Mouse (Mus musculus): ENCODE measurements around the gene Olfr1412. TPM values are rescaled to one million over a fixed set of nuclear protein-coding genes. Genes with fewer than 3 reads are reported as not detected.

The Olfr1412 gene
- polyA plus RNA-seq (2012; rRNA removed), result not detected in 2 replicates

DNA sequence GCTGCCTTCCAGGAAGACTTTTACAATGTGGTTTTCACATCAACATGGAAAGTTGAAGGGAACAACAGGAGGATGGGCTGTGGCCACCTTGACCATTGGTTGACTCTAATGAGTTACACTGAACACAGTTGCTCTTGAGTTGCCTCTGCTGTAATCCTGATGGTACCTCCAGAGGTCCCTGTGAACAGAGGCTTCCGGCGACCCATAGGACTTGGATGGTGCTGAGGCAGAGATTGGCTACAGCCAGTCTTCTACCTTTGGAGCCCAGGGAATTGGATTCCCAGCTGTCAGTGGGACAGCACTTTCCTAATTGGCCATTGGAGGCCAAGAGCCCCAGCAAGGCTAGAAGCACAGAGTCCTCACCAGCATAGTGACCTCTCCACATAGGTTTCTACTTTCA is at the start of gene Olfr1412:
Olfr1412 (plus strand) TSS at position 301 of the 400 bp plus-strand sequence.

DNA sequence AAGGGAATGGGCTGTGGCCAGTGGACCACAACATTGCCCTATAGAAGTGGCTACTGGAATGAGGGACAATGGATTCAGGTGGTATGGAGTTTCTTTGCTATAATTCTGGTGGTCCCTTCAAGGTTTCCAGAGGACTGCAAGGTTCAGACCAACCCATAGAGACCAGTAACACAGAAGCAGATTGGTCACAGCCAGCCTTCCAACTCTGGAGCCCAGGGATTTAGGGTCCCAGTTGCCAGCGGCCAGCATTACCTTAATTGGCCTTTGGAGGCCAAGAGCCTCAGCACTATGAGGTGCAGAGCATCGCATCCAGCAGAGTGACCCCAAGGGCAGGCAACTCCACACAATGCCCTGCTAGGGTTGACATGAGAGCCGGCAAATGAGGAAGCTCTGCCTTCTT is 14.6 kb upstream of the Olfr1412 start, which contains the start of gene Olfr1413:
Olfr1413 (plus strand) TSS at position 301 of the 400 bp plus-strand sequence.

DNA sequence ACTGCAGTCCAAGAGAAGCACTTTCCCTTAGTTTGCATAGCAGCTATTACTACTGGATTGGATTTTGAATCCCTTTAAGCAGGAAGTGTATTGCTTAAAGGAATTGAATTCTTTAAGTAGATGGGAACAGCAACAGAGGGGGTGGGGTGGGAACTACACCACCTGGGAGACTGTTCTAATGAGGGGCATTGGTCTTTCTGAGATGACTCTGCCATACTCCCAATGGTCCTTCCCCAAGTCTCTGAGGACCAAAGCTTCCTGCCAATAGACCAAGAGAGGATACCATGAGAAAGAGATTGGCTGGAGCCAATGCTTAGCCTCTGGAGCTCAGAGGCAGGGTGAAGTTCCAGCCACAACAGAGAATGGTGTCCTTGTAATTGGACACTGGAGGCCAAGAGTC is 8.5 kb downstream of the Olfr1412 start, which contains the start of gene Olfr1411:
Olfr1411 (plus strand) TSS at position 301 of the 400 bp plus-strand sequence.

DNA sequence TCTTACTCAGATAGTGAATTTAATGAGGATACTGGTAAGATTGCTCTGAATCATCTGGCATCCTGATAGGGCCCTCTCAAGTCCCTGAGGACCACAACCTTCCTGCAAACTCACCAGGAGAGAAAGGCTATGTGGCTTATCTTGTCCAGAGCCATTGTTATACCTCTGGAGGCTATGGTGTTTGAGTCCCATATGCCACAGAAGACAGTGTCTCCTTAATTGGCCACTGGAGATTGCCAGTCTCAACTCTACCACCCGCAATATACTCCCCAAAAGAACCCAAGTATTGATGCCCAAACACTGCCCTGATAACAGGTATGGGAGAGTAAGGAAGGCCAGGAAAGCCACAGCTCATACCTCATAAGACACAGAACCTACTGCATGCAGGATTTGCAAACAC is 19.9 kb downstream of the Olfr1412 start, which contains the start of gene Olfr1410:
Olfr1410 (plus strand) TSS at position 301 of the 400 bp plus-strand sequence.

DNA sequence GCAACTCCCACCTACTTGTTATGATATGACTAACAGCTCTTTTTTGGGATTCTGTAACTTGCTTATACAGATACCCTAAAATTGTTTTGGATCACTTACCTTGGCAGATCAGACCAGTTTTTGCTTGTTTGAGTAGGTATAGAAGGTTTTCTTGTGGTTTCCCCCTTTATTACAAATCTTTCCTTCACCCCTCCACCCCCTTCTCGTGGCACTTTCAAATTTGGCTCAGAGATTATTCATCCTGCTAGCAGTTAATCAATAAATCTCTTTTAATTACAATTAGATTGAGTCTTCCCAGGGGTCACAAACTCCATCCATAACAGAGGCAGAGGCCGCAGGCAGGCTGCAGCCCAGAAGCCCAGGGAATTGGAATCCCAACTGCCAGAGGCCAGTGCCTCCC is 31.9 kb downstream of the Olfr1412 start, which contains the start of gene Olfr12:
Olfr12 (plus strand) TSS at position 301 of the 400 bp plus-strand sequence.

Other genes starting within 250 kb of the Olfr1412 start
- gene Ndufa10, start 111.9 kb upstream of the Olfr1412 start, polyA plus RNA-seq (2012; rRNA removed), result 108 and 135 TPM in 2 replicates
- not detected in 2 replicates for gene Olfr1416, start 100.7 kb upstream of the Olfr1412 start, polyA plus RNA-seq (2012; rRNA removed)
- not detected in 2 replicates for gene Olfr1415, start 89.7 kb upstream of the Olfr1412 start, polyA plus RNA-seq (2012; rRNA removed)
- gene Olfr1414, start 67.1 kb upstream of the Olfr1412 start, polyA plus RNA-seq (2012; rRNA removed), result not detected in 2 replicates
- gene Olfr1413, start 14.5 kb upstream of the Olfr1412 start, polyA plus RNA-seq (2012; rRNA removed), result not detected in 2 replicates
- not detected in 2 replicates for gene Olfr1411, start 8.6 kb downstream of the Olfr1412 start, polyA plus RNA-seq (2012; rRNA removed)
- gene Olfr1410, start 20.0 kb downstream of the Olfr1412 start, polyA plus RNA-seq (2012; rRNA removed), result not detected in 2 replicates
- gene Olfr12, start 32.0 kb downstream of the Olfr1412 start, polyA plus RNA-seq (2012; rRNA removed), result not detected in 2 replicates
- 38.1 and 77.4 TPM in 2 replicates for gene Cops9, start 56.2 kb downstream of the Olfr1412 start, polyA plus RNA-seq (2012; rRNA removed)
- gene Otos, start 63.1 kb downstream of the Olfr1412 start, polyA plus RNA-seq (2012; rRNA removed), result 0.31 TPM in 1 of 2 replicates, not detected in the other
- gene Gpc1, start 245.9 kb downstream of the Olfr1412 start, polyA plus RNA-seq (2012; rRNA removed), result 99.9 and 114 TPM in 2 replicates

All from ovary, adult 2 months (tissue).